Mouse (Mus musculus): ENCODE measurements at regions not wholly inside any gene's neighbourhood (a gene's known extent, or its start where the extent isn't known, plus 50 kb on each side); places are given as distances from the start of the nearest gene placed in this dataset.
A peak's percentile ranks its signal among the peaks of the same experiment; 100 is the strongest.

- Histone ChIP-seq H3K4me2 (replicated peaks) (no peak overlapping the region), H3K9me3 (no peaks in the 10 kb centered on the region), H3K27me3 (replicated peaks) (no peaks in the 10 kb centered on the region), H3K4me3 (replicated peaks) (no peak overlapping the region), H3K27ac (no peak overlapping the region), H3K36me3 (no peaks in the 10 kb centered on the region), H3K9ac (no peak overlapping the region), H3K4me1 (replicated peaks) (peaks cover 10% of the 10 kb centered on the region)
- no peak for ATAC-seq
- 61% methylated on average over 6 of the region's 6 CpGs for WGBS
Measured at GRCm38 (mm10) chr7:73306296-73306695, 69.0 kb upstream of the Rgma start.

GRCm38 (mm10) chr7:73306728-73307127, 68.6 kb upstream of the Rgma start:
- no peak overlapping the region for H3K27ac ChIP-seq
- H3K9ac ChIP-seq: no peak overlapping the region
- H3K36me3 ChIP-seq: no peaks in the 10 kb centered on the region
- ATAC-seq: no peak; the same call in 1 of the 2 replicates
- no peaks in the 10 kb centered on the region for H3K9me3 ChIP-seq
- no peaks in the 10 kb centered on the region for H3K27me3 ChIP-seq (replicated peaks)
- no peak overlapping the region for H3K4me3 ChIP-seq (replicated peaks)
- H3K4me1 ChIP-seq (replicated peaks): peaks cover 10% of the 10 kb centered on the region
- no peak overlapping the region for H3K4me2 ChIP-seq (replicated peaks)
- 73% methylated on average over 5 of the region's 5 CpGs for WGBS

- no peak overlapping the region for H3K4me3 ChIP-seq (replicated peaks)
- H3K9me3 ChIP-seq: no peaks in the 10 kb centered on the region
- H3K4me1 ChIP-seq (replicated peaks): peaks cover 10% of the 10 kb centered on the region
- ATAC-seq: no peak
- no peak overlapping the region for H3K27ac ChIP-seq
- no peak overlapping the region for H3K9ac ChIP-seq
- H3K36me3 ChIP-seq: no peaks in the 10 kb centered on the region
- H3K4me2 ChIP-seq (replicated peaks): no peak overlapping the region
- H3K27me3 ChIP-seq (replicated peaks): no peaks in the 10 kb centered on the region
- WGBS: 44% methylated on average over 13 of the region's 13 CpGs
Measured at GRCm38 (mm10) chr7:73307586-73308490, 67.5 kb upstream of the Rgma start.

- no peak overlapping the region for H3K9ac ChIP-seq
- H3K4me2 ChIP-seq (replicated peaks): no peak overlapping the region
- H3K27ac ChIP-seq: no peak overlapping the region
- H3K4me1 ChIP-seq (replicated peaks): peaks cover 10% of the 10 kb centered on the region
- no peaks in the 10 kb centered on the region for H3K36me3 ChIP-seq
- H3K9me3 ChIP-seq: no peaks in the 10 kb centered on the region
- ATAC-seq: no peak
- no peaks in the 10 kb centered on the region for H3K27me3 ChIP-seq (replicated peaks)
- H3K4me3 ChIP-seq (replicated peaks): no peak overlapping the region
- WGBS: 67% methylated on average over 7 of the region's 7 CpGs
Measured at GRCm38 (mm10) chr7:73308981-73309380, 66.3 kb upstream of the Rgma start.

GRCm38 (mm10) chr7:73310056-73310455, 65.3 kb upstream of the Rgma start:
- no peaks in the 10 kb centered on the region for H3K36me3 ChIP-seq
- no peak overlapping the region for H3K9ac ChIP-seq
- no peak overlapping the region for H3K4me3 ChIP-seq (replicated peaks)
- no peaks in the 10 kb centered on the region for H3K9me3 ChIP-seq
- no peak overlapping the region for H3K4me2 ChIP-seq (replicated peaks)
- peaks cover 11% of the 10 kb centered on the region for H3K4me1 ChIP-seq (replicated peaks)
- 90% methylated on average over 10 of the region's 10 CpGs for WGBS
- H3K27ac ChIP-seq: no peak overlapping the region
- ATAC-seq: no peak
- no peaks in the 10 kb centered on the region for H3K27me3 ChIP-seq (replicated peaks)

GRCm38 (mm10) chr7:73310581-73311136, 64.7 kb upstream of the Rgma start:
- ATAC-seq: no peak
- Histone ChIP-seq H3K4me1 (replicated peaks) (peaks cover 14% of the 10 kb centered on the region), H3K36me3 (no peaks in the 10 kb centered on the region), H3K27me3 (replicated peaks) (no peaks in the 10 kb centered on the region), H3K4me3 (replicated peaks) (no peak overlapping the region), H3K9ac (no peak overlapping the region), H3K27ac (no peak overlapping the region), H3K4me2 (replicated peaks) (no peak overlapping the region), H3K9me3 (no peaks in the 10 kb centered on the region)
- 97% methylated on average over 15 of the region's 15 CpGs for WGBS

- H3K4me1 ChIP-seq (replicated peaks): peaks cover 6% of the 10 kb centered on the region; the same call in 1 of the 2 replicates
- ATAC-seq: no peak
- H3K4me3 ChIP-seq (replicated peaks): no peak overlapping the region
- no peaks in the 10 kb centered on the region for H3K36me3 ChIP-seq
- no peaks in the 10 kb centered on the region for H3K27me3 ChIP-seq (replicated peaks)
- 43% methylated on average over 3 of the region's 3 CpGs for WGBS
- no peak overlapping the region for H3K27ac ChIP-seq
- H3K9me3 ChIP-seq: no peaks in the 10 kb centered on the region
- no peak overlapping the region for H3K9ac ChIP-seq
- no peak overlapping the region for H3K4me2 ChIP-seq (replicated peaks)
Measured at GRCm38 (mm10) chr7:73315555-73315954, 59.8 kb upstream of the Rgma start.

- Histone ChIP-seq H3K9ac (no peak overlapping the region), H3K36me3 (no peaks in the 10 kb centered on the region), H3K27me3 (replicated peaks) (no peaks in the 10 kb centered on the region), H3K9me3 (no peaks in the 10 kb centered on the region), H3K4me2 (replicated peaks) (no peak overlapping the region), H3K4me1 (replicated peaks) (peaks cover 6% of the 10 kb centered on the region; the same call in 1 of the 2 replicates), H3K27ac (no peak overlapping the region), H3K4me3 (replicated peaks) (no peak overlapping the region)
- WGBS: 97% methylated on average over 4 of the region's 4 CpGs
- ATAC-seq: no peak
Measured at GRCm38 (mm10) chr7:73317574-73317973, 57.7 kb upstream of the Rgma start.

- no peak for ATAC-seq
- no peaks in the 10 kb centered on the region for H3K27me3 ChIP-seq (replicated peaks)
- no peak overlapping the region for H3K4me2 ChIP-seq (replicated peaks)
- no peak overlapping the region for H3K27ac ChIP-seq
- no peaks in the 10 kb centered on the region for H3K36me3 ChIP-seq
- WGBS: 90% methylated on average over 6 of the region's 6 CpGs
- no peak overlapping the region for H3K9ac ChIP-seq
- no peaks in the 10 kb centered on the region for H3K9me3 ChIP-seq
- no peak overlapping the region for H3K4me3 ChIP-seq (replicated peaks)
- peaks cover 6% of the 10 kb centered on the region; the same call in 1 of the 2 replicates for H3K4me1 ChIP-seq (replicated peaks)
Measured at GRCm38 (mm10) chr7:73319004-73319403, 56.3 kb upstream of the Rgma start.

- no peak overlapping the region for H3K4me3 ChIP-seq (replicated peaks)
- H3K36me3 ChIP-seq: no peaks in the 10 kb centered on the region
- H3K9ac ChIP-seq: no peak overlapping the region
- no peaks in the 10 kb centered on the region for H3K27me3 ChIP-seq (replicated peaks)
- H3K9me3 ChIP-seq: no peaks in the 10 kb centered on the region
- H3K4me2 ChIP-seq (replicated peaks): no peak overlapping the region
- H3K27ac ChIP-seq: no peak overlapping the region
- ATAC-seq: no peak
- H3K4me1 ChIP-seq (replicated peaks): peaks cover 5% of the 10 kb centered on the region; the same call in 1 of the 2 replicates
- 89% methylated on average over 7 of the region's 7 CpGs for whole genome bisulfite sequencing
Measured at GRCm38 (mm10) chr7:73319994-73320393, 55.3 kb upstream of the Rgma start.

- Histone ChIP-seq H3K4me3 (replicated peaks) (no peak overlapping the region), H3K27me3 (replicated peaks) (no peaks in the 10 kb centered on the region), H3K4me2 (replicated peaks) (no peak overlapping the region), H3K4me1 (replicated peaks) (peaks cover 9% of the 10 kb centered on the region), H3K27ac (no peak overlapping the region), H3K36me3 (no peaks in the 10 kb centered on the region), H3K9ac (no peak overlapping the region), H3K9me3 (no peaks in the 10 kb centered on the region)
- ATAC-seq: no peak
- WGBS: 78% methylated on average over 8 of the region's 8 CpGs
Measured at GRCm38 (mm10) chr7:73322466-73323151, 52.7 kb upstream of the Rgma start.

GRCm38 (mm10) chr7:73323556-73323955, 51.8 kb upstream of the Rgma start:
- H3K4me1 ChIP-seq (replicated peaks): peaks cover 18% of the 10 kb centered on the region

More at GRCm38 (mm10) chr7:73323556-73323955, 51.8 kb upstream of the Rgma start:
- H3K27ac ChIP-seq: no peak overlapping the region
- no peaks in the 10 kb centered on the region for H3K27me3 ChIP-seq (replicated peaks)
- WGBS: 41% methylated on average over 12 of the region's 12 CpGs
- H3K9me3 ChIP-seq: no peaks in the 10 kb centered on the region
- H3K4me3 ChIP-seq (replicated peaks): no peak overlapping the region
- H3K36me3 ChIP-seq: no peaks in the 10 kb centered on the region
- H3K9ac ChIP-seq: no peak overlapping the region
- peak overlapping the region; percentile 43 for H3K4me2 ChIP-seq (replicated peaks)
- no peak for ATAC-seq
